Mouse (Mus musculus) inflammation-experienced regulatory T-cells, adult 6 months (primary cell): ENCODE measurements around the gene Lcn8. TPM values are rescaled to one million over a fixed set of nuclear protein-coding genes. Genes with fewer than 3 reads are reported as not detected.

Experiments
- ATAC-seq: one replicate; pipeline ENCODE4 v1.8.0; 2017
- polyA plus RNA-seq, 3 experiments: library from polyadenylated mRNA; unstranded; fragments of 100-300 nt; shearing (Covaris generic); gene quantifications; one replicate each; pipeline ENCODE4 v1.2.1; 2017

Gene Lcn8
- not detected for polyA plus RNA-seq

DNA sequence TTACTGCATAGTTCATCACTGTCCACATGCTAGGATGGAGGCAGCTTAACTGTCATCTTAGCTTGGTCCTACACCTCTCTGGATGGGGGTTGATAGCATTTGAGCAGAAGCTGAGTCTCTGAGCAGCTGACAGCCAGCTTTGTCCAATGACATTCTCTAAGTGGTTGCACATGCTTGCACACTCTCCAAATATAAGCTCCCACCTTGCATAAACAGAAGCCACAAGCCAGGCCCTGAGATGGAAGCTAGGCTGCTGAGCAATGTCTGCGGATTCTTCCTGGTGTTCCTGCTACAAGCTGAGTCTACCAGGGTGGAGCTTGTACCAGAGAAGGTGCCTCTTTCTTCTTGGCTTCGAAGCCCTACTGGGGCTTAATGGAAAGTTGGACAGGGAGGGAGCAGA, at the start of gene Lcn8:
Lcn8 (plus strand) TSS at position 219 of the 400 bp plus-strand sequence.
- no peak for ATAC-seq

DNA sequence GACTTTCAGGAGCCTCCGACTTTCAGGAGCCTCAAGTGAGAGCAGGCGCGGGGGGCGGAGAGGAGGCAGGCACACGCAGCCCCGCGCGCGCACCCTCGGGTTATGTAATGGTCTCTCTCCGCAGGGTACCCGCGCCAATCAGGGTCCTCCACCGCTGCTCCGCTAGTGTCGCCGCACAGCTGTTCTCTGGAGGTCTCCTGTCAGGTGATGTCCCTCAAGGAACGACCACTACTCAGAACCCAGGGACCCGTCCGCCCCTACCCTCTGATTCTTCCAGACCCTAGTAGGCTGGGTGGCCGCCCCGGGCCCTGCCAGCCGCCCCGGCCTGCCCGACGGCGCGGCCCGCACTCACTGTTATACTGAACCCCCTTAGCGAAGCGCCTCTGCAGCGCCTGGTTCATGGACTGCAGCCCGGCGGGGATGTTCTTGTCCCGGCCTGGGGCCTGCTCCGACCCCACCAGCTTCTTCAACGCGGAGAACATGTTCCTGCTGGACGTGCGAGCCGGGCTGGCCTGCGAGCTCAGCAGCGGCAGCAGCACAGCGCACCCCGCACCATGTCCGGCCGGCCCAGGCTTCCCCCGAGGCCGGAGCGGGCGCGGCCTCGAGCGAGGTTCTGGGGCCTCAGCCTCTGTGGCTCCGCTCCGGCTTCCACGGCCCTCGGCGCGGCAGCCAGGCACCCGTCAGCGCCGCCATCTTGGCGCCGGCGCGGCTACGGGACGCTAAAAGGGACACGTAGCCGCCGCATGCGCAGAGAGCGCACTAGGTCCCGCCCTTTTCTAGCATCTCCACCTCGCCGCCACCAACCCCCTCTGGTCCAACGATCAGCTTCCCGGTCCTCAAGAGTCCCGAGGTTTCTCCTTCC, 44.9 kb upstream of the Lcn8 start, which contains the start of gene Rabl6:
Rabl6 (minus strand) TSS at position 761 of the 862 bp plus-strand sequence.
- ATAC-seq = peak; percentile 78

DNA sequence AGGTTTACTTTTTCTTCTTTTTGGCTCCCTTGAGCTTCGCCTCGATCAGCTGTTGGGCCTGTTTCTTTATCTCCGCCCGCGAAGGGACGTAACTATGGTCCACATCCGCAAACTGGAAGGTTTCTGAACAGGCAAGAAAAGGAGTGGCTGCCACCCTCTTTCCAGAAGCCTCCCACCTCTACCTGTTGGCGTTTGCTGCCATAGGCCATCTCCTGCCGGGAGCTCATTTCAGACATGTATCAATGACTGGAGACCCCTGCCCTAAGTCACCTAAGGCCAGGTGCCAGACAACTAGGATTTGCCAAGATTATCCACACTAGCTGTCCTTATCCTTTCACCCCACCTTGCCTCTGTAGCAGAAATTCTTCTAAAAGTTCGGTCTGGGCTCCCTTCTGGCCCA, 44.2 kb upstream of the Lcn8 start:
- no peak for ATAC-seq

DNA sequence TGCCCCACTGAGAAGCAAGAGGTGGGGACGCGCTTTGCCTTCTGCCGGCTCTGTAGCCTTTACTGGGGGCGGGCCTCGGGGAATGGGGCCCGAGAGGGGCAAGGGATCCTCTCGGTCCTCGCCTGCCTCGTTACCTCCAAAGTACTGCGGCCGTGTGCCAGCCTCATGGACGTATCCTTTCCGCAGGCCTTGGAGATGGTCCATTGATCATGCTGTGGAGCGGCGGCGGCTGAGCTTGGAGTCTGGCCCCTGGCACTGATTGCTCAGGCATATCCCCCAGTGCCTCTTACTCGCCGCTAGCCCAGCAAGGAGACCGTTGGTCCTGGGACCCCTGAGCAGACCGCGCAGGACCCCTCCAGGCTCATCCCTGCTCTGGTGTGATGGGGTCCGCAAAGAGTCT, 36.5 kb upstream of the Lcn8 start:
- no peak for ATAC-seq

DNA sequence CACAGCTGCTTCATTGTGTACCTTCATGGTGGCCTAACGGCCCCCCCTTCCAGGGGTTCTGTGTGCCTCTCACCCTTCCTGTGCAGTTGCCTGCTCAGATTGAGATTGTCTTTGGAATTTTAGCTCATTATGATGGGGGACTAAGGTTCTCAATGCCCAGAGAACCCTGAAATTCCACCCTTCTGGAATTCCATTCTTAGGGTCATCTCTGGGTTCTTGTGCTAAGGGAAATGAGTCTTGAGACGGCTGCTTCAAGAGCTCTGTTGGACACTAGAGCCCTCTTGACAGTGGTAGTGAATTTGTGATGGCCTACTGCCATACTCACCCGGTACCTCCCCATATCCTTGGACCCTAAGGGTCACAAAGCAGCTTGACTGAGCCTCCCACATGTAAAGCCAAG, 35.3 kb upstream of the Lcn8 start, which contains the start of gene Ccdc183:
Ccdc183 (minus strand) TSS at position 101 of the 400 bp plus-strand sequence.
- ATAC-seq = no peak

DNA sequence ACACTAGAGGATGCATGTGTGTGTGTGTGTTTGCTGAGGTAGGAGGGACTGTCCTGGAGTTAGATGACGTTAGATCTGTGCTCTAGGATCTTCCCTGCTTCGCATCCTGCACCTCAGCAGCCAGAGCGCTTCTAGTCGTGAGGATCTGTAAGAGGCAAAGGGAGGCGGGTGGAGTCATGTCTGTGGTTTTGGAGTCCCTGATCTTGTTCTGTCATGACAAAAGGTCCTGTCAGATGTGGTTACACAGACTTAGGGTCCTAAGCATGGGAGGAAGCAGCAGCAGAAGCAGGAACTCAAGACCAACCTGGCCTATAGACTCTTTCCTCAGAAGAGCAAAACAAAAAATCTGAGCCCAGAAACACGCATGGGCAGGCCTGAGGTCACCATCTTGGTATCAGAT, 32.5 kb upstream of the Lcn8 start:
- peak; percentile 46 for ATAC-seq

DNA sequence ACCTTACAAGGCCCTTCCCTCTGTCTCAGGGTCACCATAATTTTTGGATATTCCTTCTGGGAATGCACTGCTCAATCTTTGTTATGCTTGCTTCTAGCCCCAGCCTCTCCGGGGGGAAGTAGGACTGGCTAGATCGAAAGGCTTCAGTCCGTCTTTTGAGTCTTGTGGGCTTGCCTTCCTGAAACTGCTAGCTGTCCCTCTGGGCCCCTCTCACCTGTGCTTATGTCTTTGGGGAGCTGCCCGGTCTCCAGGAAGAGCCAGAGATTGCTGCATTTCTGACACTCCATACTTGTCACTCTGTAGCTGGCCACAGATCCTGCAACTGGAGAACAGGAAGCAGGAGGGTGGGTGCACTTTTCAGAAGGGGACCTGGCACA, 32.1 kb upstream of the Lcn8 start:
- no peak for ATAC-seq

DNA sequence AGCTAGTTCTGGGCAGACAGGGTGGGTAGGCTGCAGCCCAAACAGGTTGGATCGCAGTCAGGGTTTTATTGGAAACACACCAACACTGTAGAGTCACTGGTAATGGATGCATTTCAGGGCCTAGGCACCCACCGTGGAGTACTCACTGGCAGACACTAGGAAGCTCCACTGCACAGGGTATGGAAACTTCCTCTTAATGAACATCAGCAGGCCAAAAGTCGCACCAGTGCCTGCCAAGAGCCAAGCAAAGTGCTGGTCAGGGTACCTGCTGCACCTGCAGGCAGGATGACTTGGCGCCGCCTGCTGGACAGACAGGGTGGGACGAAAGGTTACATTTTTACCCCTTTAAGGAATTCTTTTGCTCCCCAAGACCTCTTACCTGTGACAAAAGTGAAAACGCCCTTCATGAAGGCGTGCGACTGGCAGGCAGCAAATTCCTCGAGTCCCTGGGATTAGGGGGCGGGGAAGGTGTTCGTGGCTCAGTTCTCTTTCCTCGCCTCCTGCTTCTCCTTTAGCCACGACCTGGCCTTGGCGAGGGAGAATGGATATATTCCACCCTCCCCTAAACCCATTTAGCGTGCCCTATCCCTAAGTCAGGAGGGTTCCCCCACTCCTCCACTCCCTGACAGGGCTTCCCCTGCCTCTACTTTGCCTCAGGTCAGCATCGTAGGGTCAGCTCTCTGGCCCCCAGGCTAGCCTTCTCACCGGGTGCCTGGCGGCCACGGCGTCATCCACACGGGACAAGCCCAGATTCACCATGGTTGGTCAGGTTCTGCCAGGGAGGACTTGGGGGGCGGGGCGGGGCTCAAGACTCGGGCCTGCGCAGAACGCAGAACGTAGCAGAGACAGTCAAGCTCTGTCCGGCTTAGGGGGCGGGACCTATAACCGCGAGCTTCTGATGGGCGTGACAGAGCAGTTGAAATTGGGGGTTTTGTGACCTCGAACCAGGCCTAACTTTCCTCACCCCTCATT, 31.4 kb upstream of the Lcn8 start, which contains the start of gene Tmem141:
Tmem141 (minus strand) TSS at position 777 of the 972 bp plus-strand sequence.
- no peak for ATAC-seq

DNA sequence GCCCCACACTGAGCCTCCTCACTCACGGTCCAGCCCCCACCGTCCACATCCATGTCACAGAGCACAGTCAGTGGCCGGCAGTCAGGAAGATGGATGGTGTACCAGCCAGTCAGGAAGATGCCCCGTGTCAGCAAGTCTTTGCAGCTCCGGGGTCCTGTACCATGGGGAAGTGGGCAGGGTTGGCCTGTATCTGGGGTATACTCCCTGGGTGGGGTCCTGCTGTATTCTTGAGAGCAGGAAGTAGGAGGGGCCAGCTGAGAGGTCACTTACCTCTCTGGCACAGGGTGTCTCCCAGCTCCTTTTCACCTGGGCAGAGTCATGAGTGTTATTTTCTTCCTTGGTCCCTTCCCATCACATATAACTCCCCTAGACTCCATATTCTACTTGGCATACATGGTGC, 26.9 kb upstream of the Lcn8 start:
- ATAC-seq = no peak

DNA sequence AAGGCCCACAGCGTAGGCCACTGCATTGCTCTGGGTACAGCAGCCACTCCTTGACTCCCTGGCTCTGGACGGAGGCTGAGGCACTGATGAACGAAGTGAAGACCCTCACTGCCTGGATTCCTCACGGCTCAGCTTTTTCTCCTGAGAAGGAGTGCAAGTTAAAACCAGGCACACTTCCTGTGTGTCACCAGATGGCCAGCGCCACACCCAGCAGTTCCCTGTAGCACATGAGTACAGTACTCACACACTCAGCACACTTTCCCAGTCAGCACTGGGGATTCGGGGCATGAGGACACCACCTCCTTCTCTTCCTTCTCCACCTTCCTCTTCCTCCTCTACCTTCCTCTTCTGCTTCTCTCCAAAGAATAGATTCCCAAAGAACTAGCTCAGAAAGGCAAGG, 25.1 kb upstream of the Lcn8 start, which contains the start of gene Fcna:
Fcna (minus strand) TSS at position 220 of the 400 bp plus-strand sequence.
- no peak for ATAC-seq

DNA sequence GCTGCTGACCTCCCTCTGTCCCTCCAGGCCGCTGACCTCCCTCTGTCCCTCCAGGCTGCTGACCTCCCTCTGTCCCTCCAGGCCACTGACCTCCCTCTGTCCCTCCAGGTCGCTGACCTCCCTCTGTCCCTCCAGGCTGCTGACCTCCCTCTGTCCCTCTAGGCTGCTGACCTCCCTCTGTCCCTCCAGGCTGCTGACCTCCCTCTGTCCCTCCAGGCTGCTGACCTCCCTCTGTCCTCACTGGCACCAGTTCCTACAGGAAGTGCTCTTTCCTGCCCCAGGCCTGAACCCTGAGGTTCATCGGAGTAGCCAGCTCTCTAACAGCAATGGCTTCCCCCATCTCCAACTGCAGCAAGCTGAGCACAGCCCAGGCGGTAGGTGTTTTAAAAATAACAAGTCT, 24.2 kb upstream of the Lcn8 start:
- ATAC-seq = no peak

DNA sequence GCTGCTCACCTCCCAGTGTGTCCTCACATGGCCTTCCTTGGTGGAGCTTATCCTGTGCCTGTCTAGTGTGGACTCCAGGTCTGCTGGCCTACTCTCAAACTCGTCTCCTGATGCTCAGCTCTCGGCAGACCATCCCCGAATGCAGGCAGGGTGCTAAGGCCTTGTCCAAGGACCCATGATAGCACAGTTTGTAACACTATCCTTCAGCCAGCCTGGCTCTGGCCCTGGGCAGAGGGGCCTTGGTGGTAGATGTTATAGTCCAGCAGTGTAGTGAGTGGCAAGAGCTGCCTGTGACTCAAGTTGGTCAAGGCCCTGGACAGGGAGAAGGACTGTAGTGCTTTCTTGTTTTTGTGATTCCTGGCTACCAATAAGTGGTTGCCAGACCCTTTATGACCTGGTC, 19.3 kb upstream of the Lcn8 start:
- ATAC-seq = no peak

DNA sequence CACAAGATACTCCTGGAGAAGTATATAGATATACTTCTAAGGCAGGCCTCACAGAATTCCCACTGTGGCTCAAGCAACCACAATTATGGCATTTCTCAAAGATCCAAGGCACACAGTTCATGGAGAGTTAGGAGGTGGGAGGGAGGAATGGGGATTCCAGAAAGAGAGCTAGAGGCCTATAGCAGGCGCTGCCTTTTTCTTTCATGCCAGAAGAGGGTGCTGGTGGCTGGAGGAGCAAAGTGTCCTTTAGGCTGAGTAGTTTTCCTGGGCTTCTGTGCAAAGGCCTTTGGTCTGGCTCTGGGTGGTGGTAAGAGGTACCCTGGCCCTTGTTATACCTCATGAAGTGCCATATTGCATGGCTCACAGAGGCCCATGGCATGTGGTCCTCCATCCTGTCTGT, 18.9 kb upstream of the Lcn8 start:
- no peak for ATAC-seq

DNA sequence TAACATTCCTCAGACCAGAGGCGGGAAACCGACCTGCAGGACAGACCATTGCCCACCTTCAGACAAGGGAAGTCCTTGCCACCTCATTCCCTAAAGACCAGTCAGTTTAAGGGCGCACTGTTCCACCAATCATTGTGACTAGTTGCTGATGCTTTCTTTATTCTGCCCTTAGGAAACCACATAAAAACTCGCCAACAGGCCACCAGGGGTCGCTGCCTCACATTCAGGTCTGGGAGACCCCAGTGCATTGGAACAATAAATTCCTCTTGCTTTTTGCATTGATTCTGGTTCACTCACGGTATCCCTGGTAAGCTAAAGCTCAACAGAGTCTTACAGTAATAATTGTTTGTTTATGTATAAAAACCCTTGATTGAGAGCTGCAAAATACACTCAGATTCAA, 13.0 kb upstream of the Lcn8 start:
- no peak for ATAC-seq

DNA sequence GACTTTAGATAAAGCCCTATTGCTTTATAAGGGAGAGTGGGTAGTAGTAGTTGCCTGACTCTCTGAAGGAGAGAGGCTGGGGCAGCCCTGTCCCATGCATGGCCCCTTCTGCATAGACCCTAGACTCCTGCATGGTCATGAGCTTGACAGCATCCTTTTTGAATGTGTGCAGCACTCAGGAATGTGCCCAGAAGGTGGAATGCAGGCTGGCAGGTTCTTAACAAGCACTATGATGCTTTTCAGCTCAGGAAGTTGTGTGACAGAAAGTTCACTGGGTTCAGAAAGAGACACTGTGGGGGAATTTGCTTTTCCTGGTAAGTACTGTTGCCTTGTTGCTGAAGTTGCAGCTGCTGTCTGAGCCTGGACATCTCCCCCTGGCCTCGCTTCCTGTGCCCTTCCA, 1.6 kb downstream of the Lcn8 start:
- no peak for ATAC-seq

DNA sequence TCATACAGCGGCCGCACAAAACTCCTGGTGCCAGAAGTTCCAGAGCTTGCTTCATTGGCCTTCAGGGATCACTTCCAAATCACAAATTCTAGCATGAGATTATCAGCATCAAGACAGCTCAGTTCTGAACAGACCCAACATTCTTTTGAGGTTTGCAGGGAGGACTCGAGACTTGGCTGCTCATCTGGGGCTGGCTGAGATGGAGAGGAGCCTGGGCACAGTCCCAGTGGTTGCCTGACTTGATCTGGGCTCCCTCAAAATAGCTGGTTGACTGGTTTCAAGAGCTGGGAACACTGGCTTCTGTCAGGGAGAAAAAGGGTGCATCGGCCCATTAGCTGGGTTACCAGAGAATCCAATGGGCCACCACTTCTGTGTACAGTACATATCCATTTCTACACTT, 3.8 kb downstream of the Lcn8 start:
- no peak for ATAC-seq

DNA sequence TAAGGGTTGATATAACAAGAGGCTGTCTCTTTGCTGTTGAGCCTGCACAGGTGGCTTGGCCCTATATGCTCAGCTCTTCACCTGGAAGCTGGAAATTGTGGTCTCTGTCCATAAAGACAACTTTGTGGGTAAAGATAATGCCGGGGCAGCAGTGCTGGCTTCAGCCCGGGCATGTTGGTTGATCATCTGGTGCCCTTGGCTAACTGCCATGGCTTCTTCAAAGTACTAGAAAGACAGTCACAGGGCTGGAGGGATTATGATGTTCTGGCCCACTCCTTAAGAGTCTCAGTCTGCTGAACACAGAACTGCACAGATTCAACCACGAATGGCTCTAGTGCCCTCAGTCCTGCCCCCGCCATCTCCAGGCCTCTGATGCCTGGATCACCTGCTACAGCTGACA, 4.3 kb downstream of the Lcn8 start:
- no peak for ATAC-seq

DNA sequence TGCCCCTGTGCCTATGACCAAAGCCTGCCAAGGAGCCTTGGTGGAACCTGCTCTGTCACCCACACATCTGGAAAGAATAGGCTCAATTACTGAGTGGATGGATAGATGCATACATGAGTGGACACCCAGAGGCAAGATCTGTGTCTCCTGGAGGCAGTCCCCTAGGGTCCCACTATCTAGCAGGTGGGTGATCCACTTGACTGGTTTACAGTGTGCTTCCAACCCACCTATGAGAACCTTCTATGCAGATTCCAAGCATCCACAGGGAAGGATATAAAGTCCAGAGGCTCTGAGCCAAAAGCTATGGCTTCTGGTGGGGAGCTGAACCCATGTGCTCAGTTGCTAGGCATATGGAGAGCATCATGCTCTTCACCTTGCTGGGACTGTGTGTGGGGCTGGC, 4.7 kb downstream of the Lcn8 start, which contains the start of gene Lcn5:
Lcn5 (plus strand) TSS at position 301 of the 400 bp plus-strand sequence.
- no peak for ATAC-seq

DNA sequence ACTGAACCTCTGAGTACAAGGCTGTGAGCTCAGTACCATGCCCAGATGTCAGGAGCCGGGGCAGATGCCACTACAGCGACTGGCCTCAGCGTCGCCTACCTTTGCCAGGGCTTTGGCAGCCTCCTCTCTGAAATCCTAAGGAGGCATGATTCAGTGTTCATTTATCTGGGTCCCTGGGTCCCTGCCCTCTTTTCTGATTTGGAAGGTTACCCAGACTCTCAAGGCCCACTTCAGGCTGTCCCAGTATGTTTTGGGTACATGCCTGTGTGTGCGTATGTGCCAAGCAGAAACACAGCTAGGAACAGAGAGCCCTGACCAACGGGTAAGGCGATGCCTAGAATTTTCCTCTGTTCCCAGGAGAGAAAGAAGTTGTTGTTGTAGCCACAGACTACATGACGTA, 7.4 kb downstream of the Lcn8 start:
- ATAC-seq = no peak

DNA sequence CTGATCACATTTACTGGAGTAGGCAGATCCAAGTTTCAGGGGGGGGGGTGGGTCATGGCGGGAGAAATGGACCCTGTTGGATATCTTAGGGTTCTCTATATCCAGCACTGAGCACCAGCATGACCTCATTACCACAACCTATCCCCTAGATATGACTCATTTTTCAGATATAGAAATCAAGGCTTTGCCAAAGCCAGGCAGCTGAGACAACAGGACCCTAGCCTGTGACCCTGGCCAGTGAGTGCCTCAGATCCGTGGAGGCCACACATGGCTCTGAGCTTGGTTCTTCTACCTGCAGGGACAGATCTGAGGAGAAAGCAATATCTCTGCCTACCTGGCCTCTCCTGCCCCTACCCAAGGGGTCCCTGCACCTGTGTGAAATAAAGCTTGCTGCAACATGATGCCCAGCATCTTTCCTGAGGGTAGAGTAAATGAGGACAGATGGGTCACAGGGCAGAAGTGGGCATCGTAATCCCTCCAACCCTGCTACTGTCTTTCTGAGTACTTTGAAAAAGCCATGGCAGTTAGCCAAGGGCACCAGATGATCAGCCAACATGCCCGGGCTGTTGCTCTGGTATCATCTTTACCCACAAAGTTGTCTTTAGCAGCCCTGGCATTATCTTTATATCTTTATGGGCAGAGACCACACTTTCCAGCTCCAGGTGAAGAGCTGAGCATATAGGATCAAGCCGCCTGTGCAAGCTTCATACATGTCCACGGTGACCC, 8.5 kb downstream of the Lcn8 start:
- no peak for ATAC-seq

DNA sequence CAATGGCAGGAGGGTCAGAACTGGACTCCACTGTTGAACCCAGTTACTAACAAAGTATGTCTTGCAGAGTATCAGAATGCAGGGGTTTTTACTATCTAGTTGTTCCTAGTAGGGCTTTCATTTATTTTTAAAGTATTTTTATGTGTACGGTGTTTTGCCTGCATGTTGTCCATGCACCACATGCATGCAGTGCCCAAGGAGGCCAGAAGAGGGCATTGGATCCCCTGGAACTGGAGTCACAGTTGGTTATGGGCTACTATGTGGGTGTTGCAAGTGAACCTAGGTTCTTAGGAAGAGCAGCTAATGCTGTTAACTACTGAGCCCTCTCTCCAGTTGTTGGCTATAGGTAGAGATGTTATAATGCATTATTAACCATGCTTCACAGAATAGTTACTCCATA, 10.6 kb downstream of the Lcn8 start:
- ATAC-seq = peak; percentile 54

DNA sequence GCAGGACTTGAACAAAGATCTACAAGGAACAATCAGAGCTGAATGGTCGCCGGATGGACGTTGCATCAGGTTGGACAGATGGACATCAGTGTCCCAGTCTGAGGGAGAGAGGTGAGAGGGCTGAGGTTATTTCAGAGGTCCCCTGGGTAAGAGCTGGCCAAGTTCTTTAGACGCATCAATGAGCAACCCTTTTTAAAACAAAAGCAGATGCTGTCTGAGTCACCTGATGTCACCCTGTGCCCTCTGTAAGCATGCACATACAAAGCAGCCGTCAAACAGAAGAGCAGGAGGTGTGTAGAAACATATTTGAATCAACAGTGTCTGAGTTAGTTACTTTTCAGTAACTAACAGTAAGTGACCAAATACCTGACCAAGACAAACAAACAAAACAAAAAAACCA, 11.2 kb downstream of the Lcn8 start:
- no peak for ATAC-seq
